Mouse (Mus musculus): ENCODE results near the gene Gm43191.
"Not testable (repeated sequence)": the region's sequence is repeated elsewhere in the genome, so short reads cannot be mapped to it uniquely, and the experiment has no call there.

Gm43191 gene

GRCm38 (mm10) chr3:116681160-116681559 is at the start of gene Gm43191:
TSS of gene Gm43191 (minus strand) at chr3:116681260.
- no peak for DNase-seq (ENCODE audit: low spot score in 2 of 2)

- no peak for DNase-seq (ENCODE audit: low spot score in 2 of 2)
Observed at GRCm38 (mm10) chr3:116729483-116730174, 48.6 kb upstream of the Gm43191 start.

GRCm38 (mm10) chr3:116726807-116727206 is 45.7 kb upstream of the Gm43191 start:
- DNase-seq (ENCODE audit: low spot score in 2 of 2): peak; percentile 43 to 75

GRCm38 (mm10) chr3:116723496-116724481 is 42.7 kb upstream of the Gm43191 start:
- no peak for DNase-seq (ENCODE audit: low spot score in 2 of 2)

- DNase-seq (ENCODE audit: low spot score in 2 of 2): no peak
Observed at GRCm38 (mm10) chr3:116722980-116723379, 41.9 kb upstream of the Gm43191 start.

- no peak for DNase-seq (ENCODE audit: low spot score in 2 of 2)
Observed at GRCm38 (mm10) chr3:116718951-116719350, 37.9 kb upstream of the Gm43191 start.

GRCm38 (mm10) chr3:116713031-116713430 is 32.0 kb upstream of the Gm43191 start:
- no peak for DNase-seq (ENCODE audit: low spot score in 2 of 2)

- DNase-seq (ENCODE audit: low spot score in 2 of 2): no peak
Observed at GRCm38 (mm10) chr3:116712436-116712881, 31.4 kb upstream of the Gm43191 start, which contains the start of gene Slc35a3. TSS of gene Slc35a3 (minus strand) at chr3:116712831.

GRCm38 (mm10) chr3:116711624-116712435 is 30.8 kb upstream of the Gm43191 start:
- DNase-seq (ENCODE audit: low spot score in 2 of 2): peak; percentile 78 to 79

GRCm38 (mm10) chr3:116710941-116711340 is 29.9 kb upstream of the Gm43191 start:
- DNase-seq (ENCODE audit: low spot score in 2 of 2): no peak

- no peak for DNase-seq (ENCODE audit: low spot score in 2 of 2)
Observed at GRCm38 (mm10) chr3:116705637-116706204, 24.7 kb upstream of the Gm43191 start.

- no peak for DNase-seq (ENCODE audit: low spot score in 2 of 2)
Observed at GRCm38 (mm10) chr3:116703835-116704234, 22.8 kb upstream of the Gm43191 start.

- DNase-seq (ENCODE audit: low spot score in 2 of 2): no peak
Observed at GRCm38 (mm10) chr3:116702647-116703272, 21.7 kb upstream of the Gm43191 start.

GRCm38 (mm10) chr3:116701601-116702000 is 20.5 kb upstream of the Gm43191 start:
- no peak for DNase-seq (ENCODE audit: low spot score in 2 of 2)

- no peak for DNase-seq (ENCODE audit: low spot score in 2 of 2)
Observed at GRCm38 (mm10) chr3:116698786-116699185, 17.7 kb upstream of the Gm43191 start.

GRCm38 (mm10) chr3:116695666-116695985 is 14.6 kb upstream of the Gm43191 start:
- DNase-seq (ENCODE audit: low spot score in 2 of 2): no peak

GRCm38 (mm10) chr3:116694955-116695665 is 14.1 kb upstream of the Gm43191 start:
- DNase-seq (ENCODE audit: low spot score in 2 of 2): no peak

GRCm38 (mm10) chr3:116694312-116694711 is 13.3 kb upstream of the Gm43191 start:
- no peak for DNase-seq (ENCODE audit: low spot score in 2 of 2)

- not testable (repeated sequence) for DNase-seq (ENCODE audit: low spot score in 2 of 2)
Observed at GRCm38 (mm10) chr3:116664281-116664680, 16.8 kb downstream of the Gm43191 start.

- DNase-seq (ENCODE audit: low spot score in 2 of 2): peak; percentile 98 to 99
Observed at GRCm38 (mm10) chr3:116662463-116662863, 18.6 kb downstream of the Gm43191 start, which contains the start of gene Mfsd14a. TSS of gene Mfsd14a (minus strand) at chr3:116662677.
